Mouse (Mus musculus) spleen, postnatal 14 days (tissue): ENCODE data around the gene Wwox.
A peak's percentile ranks its signal among the peaks of the same experiment; 100 is the strongest.

Source experiments
- DNase-seq, 2 experiments: peaks; one replicate each; pipeline ENCODE4 v3.0.0; 2021 to 2022; ENCODE audit warnings: low spot score in 2 of 2

Gene Wwox

GRCm38 (mm10) chr8:114962494-114962893 lies 523.0 kb downstream of the Wwox start:
- no peak for DNase-seq

GRCm38 (mm10) chr8:114963282-114963681 lies 523.8 kb downstream of the Wwox start:
- DNase-seq: no peak

- DNase-seq: no peak
Measured at GRCm38 (mm10) chr8:114964206-114964605, 524.8 kb downstream of the Wwox start.

- DNase-seq: no peak
Measured at GRCm38 (mm10) chr8:114968842-114969241, 529.4 kb downstream of the Wwox start.

GRCm38 (mm10) chr8:114971378-114971777 lies 531.9 kb downstream of the Wwox start:
- DNase-seq: peak; percentile 39 to 70

- DNase-seq: no peak
Measured at GRCm38 (mm10) chr8:114973002-114973461, 533.6 kb downstream of the Wwox start.

GRCm38 (mm10) chr8:114974336-114974950 lies 535.0 kb downstream of the Wwox start:
- no peak for DNase-seq

- DNase-seq: no peak
Measured at GRCm38 (mm10) chr8:114977746-114978145, 538.3 kb downstream of the Wwox start.

GRCm38 (mm10) chr8:114978206-114978960 lies 538.9 kb downstream of the Wwox start:
- no peak for DNase-seq

GRCm38 (mm10) chr8:114979671-114980070 lies 540.2 kb downstream of the Wwox start:
- no peak for DNase-seq

GRCm38 (mm10) chr8:114982762-114983161 lies 543.3 kb downstream of the Wwox start:
- no peak for DNase-seq

GRCm38 (mm10) chr8:114984500-114984899 lies 545.0 kb downstream of the Wwox start:
- no peak for DNase-seq

- DNase-seq: peak in 1 of 2 experiments; percentile 4
Measured at GRCm38 (mm10) chr8:114985996-114986395, 546.5 kb downstream of the Wwox start.

- DNase-seq: no peak
Measured at GRCm38 (mm10) chr8:114986971-114987370, 547.5 kb downstream of the Wwox start.

GRCm38 (mm10) chr8:114990865-114991613 lies 551.6 kb downstream of the Wwox start:
- DNase-seq: no peak

GRCm38 (mm10) chr8:115000736-115001135 lies 561.3 kb downstream of the Wwox start:
- DNase-seq: no peak

GRCm38 (mm10) chr8:115005021-115005420 lies 565.6 kb downstream of the Wwox start:
- no peak for DNase-seq

GRCm38 (mm10) chr8:115006561-115006960 lies 567.1 kb downstream of the Wwox start:
- no peak for DNase-seq

GRCm38 (mm10) chr8:115007280-115007679 lies 567.8 kb downstream of the Wwox start:
- no peak for DNase-seq

- no peak for DNase-seq
Measured at GRCm38 (mm10) chr8:115008624-115009620, 569.5 kb downstream of the Wwox start.
